In genomic region chr5:30961545-30962505, GRCm38 (mm10) we compare ENCODE assay signal across 12 mouse cellular contexts. TPM values are rescaled to one million over a fixed set of nuclear protein-coding genes. Genes with fewer than 3 reads are reported as not detected.
DNase-seq lines count a peak whose midpoint lies in the region; ATAC-seq and TF ChIP-seq lines count a peak whose summit lies in the region.
"Had no signal": no experiment of that assay in that cellular context is flagged by ENCODE, and none has a peak within 500 bp of the region (broad histone marks: within the 10 kb centered on the region; RNA-seq: fewer than 3 reads in every experiment).

No protein-coding gene starts in this region.

- peak; percentile 96 for DNase-seq in 416B (ENCODE audit: low read depth)
- DNase-seq in T-cell, adult 2 months (ENCODE audit: low spot score): peak; percentile 56
- no peak for DNase-seq in embryo, embryonic 10.5 days (ENCODE audit: low spot score)
- DNase-seq in gastrocnemius, postnatal 4 days (ENCODE audit: low spot score in 2 of 2): no peak

- H3K9ac ChIP-seq in intestine, postnatal 0 days (ENCODE audit: low read depth, low read length): no peak overlapping the region
- H3K9ac ChIP-seq in intestine, embryonic 16.5 days (ENCODE audit: low read depth, low read length): no peak overlapping the region
- H3K9ac ChIP-seq in hindbrain, embryonic 13.5 days: no peak overlapping the region
- H3K9ac ChIP-seq: forebrain, embryonic 12.5 days; heart, embryonic 15.5 days had no signal

- peaks cover 27% of the 10 kb centered on the region for H3K79me2 ChIP-seq in macrophage (ENCODE audit: inconsistent target)

- peaks cover 3% of the 10 kb centered on the region; the same call in 1 of the 2 replicates for H3K4me1 ChIP-seq in intestine, postnatal 0 days (replicated peaks; ENCODE audit: control insufficient read depth, insufficient read depth, low read length)
- peaks cover 19% of the 10 kb centered on the region for H3K4me1 ChIP-seq in intestine, embryonic 16.5 days (ENCODE audit: control insufficient read depth, insufficient read depth, low read length)
- peaks cover 24% of the 10 kb centered on the region for H3K4me1 ChIP-seq in hindbrain, embryonic 13.5 days (replicated peaks)

- H3K36me3 ChIP-seq in intestine, postnatal 0 days (ENCODE audit: control insufficient read depth, insufficient read depth): peaks cover 14% of the 10 kb centered on the region
- 0 out of 2 replicates have a peak, but pooled peaks cover 6% of the 10 kb centered on the region for H3K36me3 ChIP-seq in intestine, embryonic 16.5 days (ENCODE audit: control insufficient read depth, insufficient read depth, low read length)
- peaks cover 13% of the 10 kb centered on the region for H3K36me3 ChIP-seq in macrophage (ENCODE audit: inconsistent target)
- peaks cover 15% of the 10 kb centered on the region for H3K36me3 ChIP-seq in hindbrain, embryonic 13.5 days

- H3K4me3 ChIP-seq in intestine, postnatal 0 days (ENCODE audit: low read depth, low read length): no peak overlapping the region
- H3K4me3 ChIP-seq in intestine, embryonic 16.5 days (ENCODE audit: low read length): no peak overlapping the region
- H3K4me3 ChIP-seq in macrophage (ENCODE audit: inconsistent target): no peak overlapping the region
- H3K4me3 ChIP-seq in hindbrain, embryonic 13.5 days: no peak overlapping the region
- H3K4me3 ChIP-seq: forebrain, embryonic 12.5 days; heart, embryonic 15.5 days had no signal

- WGBS in intestine, postnatal 0 days: 72% methylated on average over 10 of the region's 10 CpGs
- WGBS in intestine, embryonic 16.5 days: 72% methylated on average over 10 of the region's 10 CpGs
- 16% methylated on average over 10 of the region's 10 CpGs for WGBS in macrophage (ENCODE audit: missing documents)
- 84% methylated on average over 10 of the region's 10 CpGs for WGBS in hindbrain, embryonic 13.5 days

- no peak for ATAC-seq in intestine, postnatal 0 days
- no peak for ATAC-seq in intestine, embryonic 16.5 days
- no peak for ATAC-seq in hindbrain, embryonic 13.5 days (ENCODE audit: low FRiP score)
- ATAC-seq: Patski had no signal

- H3K4me2 ChIP-seq in intestine, postnatal 0 days (replicated peaks; ENCODE audit: low read depth): no peak overlapping the region
- H3K4me2 ChIP-seq in intestine, embryonic 16.5 days (ENCODE audit: low read depth, low read length): no peak overlapping the region
- no peak overlapping the region for H3K4me2 ChIP-seq in hindbrain, embryonic 13.5 days
- H3K4me2 ChIP-seq: forebrain, embryonic 12.5 days; heart, embryonic 15.5 days had no signal

- no peaks in the 10 kb centered on the region for H3K27me3 ChIP-seq in intestine, postnatal 0 days (replicated peaks; ENCODE audit: control insufficient read depth, insufficient read depth, low read length)
- no peaks in the 10 kb centered on the region for H3K27me3 ChIP-seq in intestine, embryonic 16.5 days (replicated peaks; ENCODE audit: control insufficient read depth, insufficient read depth, low read length)
- H3K27me3 ChIP-seq in hindbrain, embryonic 13.5 days: peaks cover 16% of the 10 kb centered on the region; the same call in 1 of the 2 replicates
- H3K27me3 ChIP-seq: Patski had no signal

- H3K9me3 ChIP-seq in intestine, postnatal 0 days (ENCODE audit: control insufficient read depth): no peaks in the 10 kb centered on the region
- no peaks in the 10 kb centered on the region for H3K9me3 ChIP-seq in intestine, embryonic 16.5 days (ENCODE audit: control insufficient read depth, low read length)
- H3K9me3 ChIP-seq in hindbrain, embryonic 13.5 days: no peaks in the 10 kb centered on the region
- H3K9me3 ChIP-seq: forebrain, embryonic 12.5 days; heart, embryonic 15.5 days had no signal

- 0 out of 2 replicates have a peak overlapping the region, but pooled peaks have one; percentile 42 for H3K27ac ChIP-seq in intestine, postnatal 0 days (ENCODE audit: low read depth, low read length)
- H3K27ac ChIP-seq in intestine, embryonic 16.5 days (ENCODE audit: low read length): no peak overlapping the region
- peak overlapping the region; percentile 77 for H3K27ac ChIP-seq in macrophage
- H3K27ac ChIP-seq in hindbrain, embryonic 13.5 days: no peak overlapping the region
- H3K27ac ChIP-seq: forebrain, embryonic 12.5 days; heart, embryonic 15.5 days had no signal

- TF ChIP-seq CTCF in intestine, postnatal 0 days (IDR thresholded peaks at IDR 0.05; ENCODE audit: low read depth): no peak

RNA-seq across cellular contexts. Expression of gene Preb, which starts 1.7 kb away (rescaled TPM):
- 150 and 161 TPM in 2 replicates for polyA plus RNA-seq in intestine, postnatal 0 days (2015; fragmentation: Nextera tagmentation; extraction: Ambion mirVana)
- 222 and 227 TPM in 2 replicates for polyA plus RNA-seq in intestine, embryonic 16.5 days (2015; fragmentation: Nextera tagmentation; extraction: Ambion mirVana)
- total RNA-seq in macrophage (2018; cell fraction: chromatin; rRNA removed): 100 to 1,000 TPM in 21 of 26 experiments, 10 to 100 TPM in 5; 70.8 to 344 (median 186) TPM
- 10 to 100 TPM; 34.7 to 75.0 (median 65.2) TPM for total RNA-seq in macrophage (2018; cell fraction: cytosol; rRNA removed)
- 100 to 1,000 TPM in 16 of 26 experiments, 10 to 100 TPM in 10; 56.2 to 257 (median 136) TPM for total RNA-seq in macrophage (2018; cell fraction: nucleus; rRNA removed)
- polyA plus RNA-seq in macrophage (2018): 68.1 to 87.2 TPM (median 71.0 TPM) in 3 replicates
- 10 to 100 TPM; 97.3 to 99.7 TPM for total RNA-seq in gastrocnemius, postnatal 4 days (2021)
- 110 and 112 TPM in 2 replicates for polyA plus RNA-seq in hindbrain, embryonic 13.5 days (2015; fragmentation: Nextera tagmentation; extraction: Ambion mirVana)

RNA-seq across cellular contexts. Expression of gene Tcf23, which starts 6.6 kb away (rescaled TPM):
- polyA plus RNA-seq in intestine, postnatal 0 days (2015; fragmentation: Nextera tagmentation; extraction: Ambion mirVana): 1.8 and 2.3 TPM in 2 replicates
- 3.3 and 4.2 TPM in 2 replicates for polyA plus RNA-seq in intestine, embryonic 16.5 days (2015; fragmentation: Nextera tagmentation; extraction: Ambion mirVana)
- total RNA-seq in macrophage (2018; cell fraction: chromatin; rRNA removed): not detected
- total RNA-seq in macrophage (2018; cell fraction: cytosol; rRNA removed): not detected
- not detected for total RNA-seq in macrophage (2018; cell fraction: nucleus; rRNA removed)
- not detected in 3 replicates for polyA plus RNA-seq in macrophage (2018)
- total RNA-seq in gastrocnemius, postnatal 4 days (2021): under 1 TPM in 1 of 2 experiments, not detected in 1; 0.10 TPM
- polyA plus RNA-seq in hindbrain, embryonic 13.5 days (2015; fragmentation: Nextera tagmentation; extraction: Ambion mirVana): 0.04 TPM in 1 of 2 replicates, not detected in the other
- total RNA-seq: midbrain, postnatal 0 days had no signal
- polyA plus RNA-seq: forebrain, embryonic 12.5 days; Patski had no signal

RNA-seq across cellular contexts. Expression of gene Cgref1, which starts 16.4 kb away (rescaled TPM):
- 535 and 618 TPM in 2 replicates for polyA plus RNA-seq in intestine, postnatal 0 days (2015; fragmentation: Nextera tagmentation; extraction: Ambion mirVana)
- 67.0 and 88.7 TPM in 2 replicates for polyA plus RNA-seq in intestine, embryonic 16.5 days (2015; fragmentation: Nextera tagmentation; extraction: Ambion mirVana)
- total RNA-seq in macrophage (2018; cell fraction: chromatin; rRNA removed): 1 to 10 TPM in 5 of 26 experiments, not detected in 21; 1.5 to 6.2 (median 3.6) TPM
- 1 to 10 TPM in 1 of 26 experiments, under 1 TPM in 10, not detected in 15; 0.05 to 1.6 (median 0.09) TPM for total RNA-seq in macrophage (2018; cell fraction: cytosol; rRNA removed)
- 1 to 10 TPM in 2 of 26 experiments, under 1 TPM in 2, not detected in 22; 0.60 to 2.1 (median 0.93) TPM for total RNA-seq in macrophage (2018; cell fraction: nucleus; rRNA removed)
- 0.17 TPM in 1 of 3 replicates, not detected in the others for polyA plus RNA-seq in macrophage (2018)
- 1 to 10 TPM; 9.5 to 10.0 TPM for total RNA-seq in gastrocnemius, postnatal 4 days (2021)
- 30.3 and 34.1 TPM in 2 replicates for polyA plus RNA-seq in hindbrain, embryonic 13.5 days (2015; fragmentation: Nextera tagmentation; extraction: Ambion mirVana)

RNA-seq across cellular contexts. Expression of gene Khk, which starts 40.6 kb away (rescaled TPM):
- polyA plus RNA-seq in intestine, postnatal 0 days (2015; fragmentation: Nextera tagmentation; extraction: Ambion mirVana): 89.6 and 97.9 TPM in 2 replicates
- polyA plus RNA-seq in intestine, embryonic 16.5 days (2015; fragmentation: Nextera tagmentation; extraction: Ambion mirVana): 26.9 and 32.5 TPM in 2 replicates
- 1 to 10 TPM in 21 of 26 experiments, under 1 TPM in 2, not detected in 3; 0.89 to 9.8 (median 5.7) TPM for total RNA-seq in macrophage (2018; cell fraction: chromatin; rRNA removed)
- total RNA-seq in macrophage (2018; cell fraction: cytosol; rRNA removed): 10 to 100 TPM in 17 of 26 experiments, 1 to 10 TPM in 9; 7.6 to 24.7 (median 13.3) TPM
- total RNA-seq in macrophage (2018; cell fraction: nucleus; rRNA removed): 10 to 100 TPM in 6 of 26 experiments, 1 to 10 TPM in 20; 1.3 to 14.1 (median 6.9) TPM
- 10.2 to 18.1 TPM (median 14.4 TPM) in 3 replicates for polyA plus RNA-seq in macrophage (2018)
- 10 to 100 TPM; 26.7 to 29.8 TPM for total RNA-seq in gastrocnemius, postnatal 4 days (2021)
- polyA plus RNA-seq in hindbrain, embryonic 13.5 days (2015; fragmentation: Nextera tagmentation; extraction: Ambion mirVana): 8.7 and 9.1 TPM in 2 replicates

RNA-seq across cellular contexts. Expression of gene Emilin1, which starts 48.6 kb away (rescaled TPM):
- 63.2 and 63.7 TPM in 2 replicates for polyA plus RNA-seq in intestine, postnatal 0 days (2015; fragmentation: Nextera tagmentation; extraction: Ambion mirVana)
- 173 and 177 TPM in 2 replicates for polyA plus RNA-seq in intestine, embryonic 16.5 days (2015; fragmentation: Nextera tagmentation; extraction: Ambion mirVana)
- total RNA-seq in macrophage (2018; cell fraction: chromatin; rRNA removed): 10 to 100 TPM in 19 of 26 experiments, 1 to 10 TPM in 7; 3.6 to 47.2 (median 18.3) TPM
- total RNA-seq in macrophage (2018; cell fraction: cytosol; rRNA removed): 10 to 100 TPM; 19.9 to 51.8 (median 36.2) TPM
- total RNA-seq in macrophage (2018; cell fraction: nucleus; rRNA removed): 10 to 100 TPM; 15.7 to 89.8 (median 51.7) TPM
- 21.8 to 51.0 TPM (median 46.5 TPM) in 3 replicates for polyA plus RNA-seq in macrophage (2018)
- 100 to 1,000 TPM in 1 of 2 experiments, 10 to 100 TPM in 1; 86.8 to 104 TPM for total RNA-seq in gastrocnemius, postnatal 4 days (2021)
- 23.6 and 30.2 TPM in 2 replicates for polyA plus RNA-seq in hindbrain, embryonic 13.5 days (2015; fragmentation: Nextera tagmentation; extraction: Ambion mirVana)

Comparison
In these comparisons a context has a peak if more than half of its experiments do, and no peak if none do; other contexts are left out.
1. H3K27ac ChIP-seq: peak in intestine, postnatal 0 days (single experiment) and macrophage (single experiment); none in intestine, embryonic 16.5 days (single experiment) and hindbrain, embryonic 13.5 days (single experiment).
2. DNase-seq: peak in 416B (single experiment) and T-cell, adult 2 months (single experiment); none in embryo, embryonic 10.5 days (single experiment) and gastrocnemius, postnatal 4 days (0 of 2).
3. RNA of gene Cgref1, which starts 16.4 kb away (polyA plus RNA-seq): 535 to 618 TPM in intestine, postnatal 0 days, 67.0 to 88.7 TPM in intestine, embryonic 16.5 days and 30.3 to 34.1 TPM in hindbrain, embryonic 13.5 days; 0.17 TPM in macrophage; every median in the first group is over 10 times any median in the second.